Mouse (Mus musculus) cortical plate, adult 2 months (tissue): ENCODE measurements around the gene Xkr8.

ENCODE experiments used
- CTCF ChIP-seq: fragments of 200-500 bp; IDR thresholded peaks from 2 replicates; pipeline ENCODE4 v1.5.1; 2011; ENCODE audit warnings: mild to moderate bottlenecking, control low read depth, low read length; ENCODE audit not compliant: insufficient read depth; ENCODE audit errors: extremely low read depth
- POLR2A ChIP-seq: fragments of 200-500 bp; IDR thresholded peaks from 2 replicates; pipeline ENCODE4 v1.6.1; 2011; ENCODE audit warnings: mild to moderate bottlenecking, low read length, control low read depth; ENCODE audit not compliant: insufficient read depth; ENCODE audit errors: extremely low read depth

- TF ChIP-seq CTCF: no peak
- TF ChIP-seq POLR2A: no peak
Measured at GRCm38 (mm10) chr4:132735389-132735788, 3.0 kb upstream of the Xkr8 start.
